Mouse (Mus musculus) mouse embryonic stem cell (cell line): ENCODE measurements around the gene Enpp5.

Experiments used
- in situ Hi-C, 2 experiments: fragments of 300-500 bp; cut with MboI; formaldehyde crosslinking; loops; 1 replicate in 1 of 2; 3 replicates in 1 of 2; pipeline ENCODE4 v1.14.3; 2019 to 2020; ENCODE audit warnings: low sequenced_read_pairs in 2 of 2, low pct_unique_long_range_greater_than_20kb in 1 of 2, mixed read lengths in 1 of 2; ENCODE audit not compliant: unreplicated experiment in 1 of 2

Enpp5 gene

GRCm38 (mm10) chr17:44078631-44079350 lies at the start of gene Enpp5:
Gene Enpp5, plus strand, starts transcription at chr17:44078813.
- in situ Hi-C loops: loop anchor here (5.0 to 10.0 kb wide), 2 partner anchors 46 to 54 kb away; no protein-coding TSS in a partner anchor

- in situ Hi-C loops: loop anchor here in 1 of 2 experiments (10.0 kb wide), 1 partner anchor 145 kb away; no protein-coding TSS in a partner anchor
Measured at GRCm38 (mm10) chr17:44029616-44030015, 49.0 kb upstream of the Enpp5 start.

- in situ Hi-C loops: loop anchor here in 1 of 2 experiments (10.0 kb wide), 1 partner anchor 146 kb away; no protein-coding TSS in a partner anchor
Measured at GRCm38 (mm10) chr17:44030776-44031587, 47.6 kb upstream of the Enpp5 start.

- in situ Hi-C loops: loop anchor here in 1 of 2 experiments (10.0 kb wide), 1 partner anchor 150 kb away; no protein-coding TSS in a partner anchor
Measured at GRCm38 (mm10) chr17:44035005-44035404, 43.6 kb upstream of the Enpp5 start.

GRCm38 (mm10) chr17:44038656-44039055 lies 40.0 kb upstream of the Enpp5 start:
- in situ Hi-C loops: loop anchor here in 1 of 2 experiments (10.0 kb wide), 1 partner anchor 154 kb away; no protein-coding TSS in a partner anchor

- in situ Hi-C loops: loop anchor here in 1 of 2 experiments (10.0 kb wide), 1 partner anchor 166 kb away; no protein-coding TSS in a partner anchor
Measured at GRCm38 (mm10) chr17:44040449-44040848, 38.2 kb upstream of the Enpp5 start.

GRCm38 (mm10) chr17:44042301-44042700 lies 36.3 kb upstream of the Enpp5 start:
- in situ Hi-C loops: loop anchor here in 1 of 2 experiments (10.0 kb wide), 1 partner anchor 168 kb away; no protein-coding TSS in a partner anchor

GRCm38 (mm10) chr17:44042861-44043260 lies 35.8 kb upstream of the Enpp5 start:
- in situ Hi-C loops: loop anchor here in 1 of 2 experiments (10.0 kb wide), 1 partner anchor 168 kb away; no protein-coding TSS in a partner anchor

- in situ Hi-C loops: no loop called here
Measured at GRCm38 (mm10) chr17:44053427-44053826, 25.2 kb upstream of the Enpp5 start.

GRCm38 (mm10) chr17:44057123-44057522 lies 21.5 kb upstream of the Enpp5 start:
- in situ Hi-C loops: no loop called here

GRCm38 (mm10) chr17:44058145-44058544 lies 20.5 kb upstream of the Enpp5 start:
- in situ Hi-C loops: no loop called here

- in situ Hi-C loops: no loop called here
Measured at GRCm38 (mm10) chr17:44060781-44061180, 17.8 kb upstream of the Enpp5 start.

GRCm38 (mm10) chr17:44061289-44061890 lies 17.2 kb upstream of the Enpp5 start:
- in situ Hi-C loops: no loop called here

- in situ Hi-C loops: no loop called here
Measured at GRCm38 (mm10) chr17:44068876-44069275, 9.7 kb upstream of the Enpp5 start.

- in situ Hi-C loops: loop anchor here in 1 of 2 experiments (10.0 kb wide), 1 partner anchor 53 kb away; no protein-coding TSS in a partner anchor
Measured at GRCm38 (mm10) chr17:44071680-44072079, 6.9 kb upstream of the Enpp5 start.

GRCm38 (mm10) chr17:44075601-44076000 lies 3.0 kb upstream of the Enpp5 start:
- in situ Hi-C loops: loop anchor here (5.0 to 10.0 kb wide), 2 partner anchors 49 to 57 kb away; no protein-coding TSS in a partner anchor

- in situ Hi-C loops: loop anchor here (5.0 to 10.0 kb wide), 2 partner anchors 49 to 56 kb away; no protein-coding TSS in a partner anchor
Measured at GRCm38 (mm10) chr17:44076051-44076680, 2.4 kb upstream of the Enpp5 start.
